Mouse (Mus musculus): ENCODE data around the gene Tcf7l1. TPM values are rescaled to one million over a fixed set of nuclear protein-coding genes. Genes with fewer than 3 reads are reported as not detected.
"Not testable (repeated sequence)": the region's sequence is repeated elsewhere in the genome, so short reads cannot be mapped to it uniquely, and the experiment has no call there.

Gene Tcf7l1
- 1 to 10 TPM; 4.6 to 5.2 TPM for total RNA-seq (2021)
- long read RNA-seq, experiment 1, partial matches to known transcripts = 0 of 1 reads
- long read RNA-seq, experiment 1, other reads (novel, unspliced or antisense) = 1 of 1 reads
- long read RNA-seq, experiment 2 = 0 reads

GRCm38 (mm10) chr6:72788892-72789699, at the start of gene Tcf7l1:
TSS of gene Tcf7l1 (minus strand) at chr6:72789254.
- peak; percentile 89 to 90 for DNase-seq (ENCODE audit: low spot score in 2 of 2)

GRCm38 (mm10) chr6:72837756-72838155, 48.7 kb upstream of the Tcf7l1 start:
- DNase-seq (ENCODE audit: low spot score in 2 of 2) = no peak

DNA sequence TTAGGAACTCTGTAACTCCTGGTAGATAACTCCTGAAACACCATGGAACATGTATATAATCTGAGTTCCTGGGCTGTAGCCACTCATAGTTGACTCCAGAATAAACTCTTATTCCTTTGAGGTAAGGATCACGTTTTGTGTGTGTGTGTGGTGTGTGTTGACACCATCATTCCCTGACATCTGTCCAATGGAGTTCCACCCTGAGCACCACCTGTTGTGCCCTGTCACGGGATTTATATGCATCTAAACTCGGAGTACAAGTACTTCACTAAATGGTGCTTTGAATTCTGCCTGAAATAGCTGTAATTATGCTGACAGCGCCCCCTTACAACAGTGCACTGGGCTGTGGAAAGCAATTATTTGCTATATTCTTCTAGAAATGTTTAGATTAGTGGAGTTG, 45.5 kb upstream of the Tcf7l1 start:
- DNase-seq (ENCODE audit: low spot score in 2 of 2) = no peak

GRCm38 (mm10) chr6:72831858-72832257, 42.8 kb upstream of the Tcf7l1 start:
- no peak for DNase-seq (ENCODE audit: low spot score in 2 of 2)

- peak; percentile 55 to 62 for DNase-seq (ENCODE audit: low spot score in 2 of 2)
Observed at GRCm38 (mm10) chr6:72831276-72831675, 42.2 kb upstream of the Tcf7l1 start.

- DNase-seq (ENCODE audit: low spot score in 2 of 2) = no peak
Observed at GRCm38 (mm10) chr6:72828857-72829256, 39.8 kb upstream of the Tcf7l1 start.

- DNase-seq (ENCODE audit: low spot score in 2 of 2) = not testable (repeated sequence)
Observed at GRCm38 (mm10) chr6:72828037-72828436, 39.0 kb upstream of the Tcf7l1 start.

- no peak for DNase-seq (ENCODE audit: low spot score in 2 of 2)
Observed at GRCm38 (mm10) chr6:72825762-72826161, 36.7 kb upstream of the Tcf7l1 start.

DNA sequence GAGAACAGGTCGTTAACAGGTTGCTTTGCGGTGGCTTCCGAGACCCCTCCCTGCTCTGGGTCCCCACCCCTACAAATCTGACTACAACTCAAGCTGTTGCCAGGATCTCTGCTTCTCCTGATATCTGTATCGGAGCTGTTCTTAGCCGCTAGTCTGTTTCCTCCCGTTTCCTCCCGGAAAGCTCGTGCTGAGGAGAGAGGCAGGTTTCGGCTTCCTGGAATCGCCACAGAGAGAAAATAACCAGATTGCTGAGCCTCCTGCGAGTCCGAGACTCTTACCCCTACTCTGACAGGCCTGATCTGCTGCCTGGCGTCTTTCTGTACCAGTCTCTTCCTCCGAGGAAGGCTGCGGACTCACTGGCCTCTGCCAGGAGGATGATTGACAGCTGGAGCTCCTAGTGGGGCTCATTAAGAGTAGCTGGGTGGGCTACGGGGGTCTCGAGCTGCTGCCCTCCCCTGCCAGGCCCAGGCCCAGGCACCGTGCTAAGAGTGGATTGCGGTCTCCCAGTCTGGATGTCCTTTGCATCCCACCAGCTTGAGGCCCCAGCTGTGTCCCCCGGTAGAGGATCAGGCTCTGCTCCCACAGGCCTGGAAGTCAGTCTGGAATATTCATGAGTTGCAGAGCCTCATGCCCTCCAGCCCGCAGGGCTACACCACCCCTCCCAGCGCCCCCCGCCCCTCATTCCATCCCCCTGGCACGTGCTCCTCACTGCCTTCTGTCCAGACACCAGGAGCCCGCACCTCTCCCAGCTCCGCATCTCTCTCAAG, 36.1 kb upstream of the Tcf7l1 start:
- no peak for DNase-seq (ENCODE audit: low spot score in 2 of 2)

DNA sequence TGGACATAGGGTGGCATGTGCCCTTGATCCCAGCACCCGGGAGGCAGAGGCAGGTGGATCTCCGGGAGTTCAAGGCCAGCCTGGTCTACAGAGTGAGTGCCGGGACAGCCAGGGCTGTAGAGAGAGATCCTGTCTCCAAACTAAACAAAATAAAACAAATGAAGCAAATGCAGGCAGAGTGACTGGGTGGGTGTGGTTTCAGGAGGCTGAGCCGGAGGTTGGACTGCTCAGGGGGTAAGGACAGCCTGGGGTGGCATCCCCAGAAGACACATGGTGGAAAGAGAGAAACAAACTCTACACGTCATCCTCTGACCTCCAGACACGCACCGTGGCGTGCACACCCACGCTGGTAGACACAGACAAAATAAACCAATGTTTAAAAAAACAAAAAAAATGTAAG, 24.4 kb upstream of the Tcf7l1 start:
- DNase-seq (ENCODE audit: low spot score in 2 of 2) = no peak

GRCm38 (mm10) chr6:72810248-72810647, 21.2 kb upstream of the Tcf7l1 start:
- DNase-seq (ENCODE audit: low spot score in 2 of 2) = no peak

- DNase-seq (ENCODE audit: low spot score in 2 of 2) = no peak
Observed at GRCm38 (mm10) chr6:72809522-72810149, 20.6 kb upstream of the Tcf7l1 start.

- DNase-seq (ENCODE audit: low spot score in 2 of 2) = no peak
Observed at GRCm38 (mm10) chr6:72808342-72808741, 19.3 kb upstream of the Tcf7l1 start.

DNA sequence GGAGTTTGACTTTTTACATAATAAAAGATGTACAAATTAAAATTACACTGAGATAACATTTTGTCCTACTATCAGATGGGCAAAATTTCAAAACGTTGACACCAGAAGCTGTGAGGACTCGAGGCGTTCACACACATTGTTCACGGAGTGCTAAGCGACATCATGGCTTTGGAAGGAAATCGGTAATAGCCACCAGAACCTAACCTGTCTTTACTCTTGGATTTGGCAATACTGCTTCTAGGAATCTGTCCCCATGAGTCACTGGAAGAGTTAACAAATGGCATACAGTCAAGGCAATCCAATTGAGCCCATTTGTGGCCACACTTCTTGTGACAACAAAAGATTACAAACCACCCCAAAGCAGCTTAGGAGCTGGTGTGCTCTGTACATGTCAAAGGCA, 14.6 kb upstream of the Tcf7l1 start:
- DNase-seq (ENCODE audit: low spot score in 2 of 2) = no peak

- DNase-seq (ENCODE audit: low spot score in 2 of 2) = no peak
Observed at GRCm38 (mm10) chr6:72802119-72802518, 13.1 kb upstream of the Tcf7l1 start.

GRCm38 (mm10) chr6:72800641-72801040, 11.6 kb upstream of the Tcf7l1 start:
- no peak for DNase-seq (ENCODE audit: low spot score in 2 of 2)

DNA sequence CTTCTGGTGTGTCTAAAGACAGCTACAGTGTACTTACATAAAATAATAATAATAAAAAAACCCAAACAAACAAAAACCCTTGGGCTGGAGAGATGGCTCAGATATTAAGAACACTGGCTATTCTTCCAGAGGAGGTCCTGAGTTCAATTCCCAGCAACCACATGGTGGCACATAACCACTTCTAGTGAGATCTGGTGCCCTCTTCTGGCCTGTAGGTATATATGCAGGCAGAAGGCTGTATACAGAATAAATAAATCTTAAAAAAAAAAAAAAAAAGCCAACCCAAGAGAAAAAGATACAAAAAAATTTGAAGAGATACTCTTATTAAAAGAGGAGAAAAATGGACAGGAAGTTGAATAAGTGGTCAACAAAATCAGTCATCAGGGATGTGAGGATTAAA, 8.7 kb upstream of the Tcf7l1 start:
- DNase-seq (ENCODE audit: low spot score in 2 of 2) = no peak

GRCm38 (mm10) chr6:72795444-72795843, 6.4 kb upstream of the Tcf7l1 start:
- DNase-seq (ENCODE audit: low spot score in 2 of 2) = no peak

DNA sequence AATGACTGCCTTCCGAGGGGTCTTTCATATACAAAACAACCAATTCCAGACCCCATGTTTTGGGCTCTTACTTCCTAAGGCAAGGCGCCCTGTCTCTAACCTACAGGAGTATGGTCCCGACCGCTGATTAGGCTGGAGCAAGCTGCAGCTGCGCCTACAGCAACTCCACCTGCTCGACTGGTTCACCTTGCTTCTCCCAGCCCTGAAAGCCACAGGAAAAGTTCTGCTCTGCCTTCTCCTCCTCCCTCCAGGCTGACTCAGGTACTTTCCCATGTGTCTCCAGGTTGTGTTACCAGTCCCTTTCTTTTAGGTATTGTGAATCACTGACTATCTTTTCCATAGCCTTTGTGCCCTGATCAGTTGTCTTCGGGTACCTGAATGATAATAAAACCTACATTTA, 5.8 kb upstream of the Tcf7l1 start:
- DNase-seq (ENCODE audit: low spot score in 2 of 2) = no peak

GRCm38 (mm10) chr6:72792641-72793040, 3.6 kb upstream of the Tcf7l1 start:
- DNase-seq (ENCODE audit: low spot score in 2 of 2) = no peak

DNA sequence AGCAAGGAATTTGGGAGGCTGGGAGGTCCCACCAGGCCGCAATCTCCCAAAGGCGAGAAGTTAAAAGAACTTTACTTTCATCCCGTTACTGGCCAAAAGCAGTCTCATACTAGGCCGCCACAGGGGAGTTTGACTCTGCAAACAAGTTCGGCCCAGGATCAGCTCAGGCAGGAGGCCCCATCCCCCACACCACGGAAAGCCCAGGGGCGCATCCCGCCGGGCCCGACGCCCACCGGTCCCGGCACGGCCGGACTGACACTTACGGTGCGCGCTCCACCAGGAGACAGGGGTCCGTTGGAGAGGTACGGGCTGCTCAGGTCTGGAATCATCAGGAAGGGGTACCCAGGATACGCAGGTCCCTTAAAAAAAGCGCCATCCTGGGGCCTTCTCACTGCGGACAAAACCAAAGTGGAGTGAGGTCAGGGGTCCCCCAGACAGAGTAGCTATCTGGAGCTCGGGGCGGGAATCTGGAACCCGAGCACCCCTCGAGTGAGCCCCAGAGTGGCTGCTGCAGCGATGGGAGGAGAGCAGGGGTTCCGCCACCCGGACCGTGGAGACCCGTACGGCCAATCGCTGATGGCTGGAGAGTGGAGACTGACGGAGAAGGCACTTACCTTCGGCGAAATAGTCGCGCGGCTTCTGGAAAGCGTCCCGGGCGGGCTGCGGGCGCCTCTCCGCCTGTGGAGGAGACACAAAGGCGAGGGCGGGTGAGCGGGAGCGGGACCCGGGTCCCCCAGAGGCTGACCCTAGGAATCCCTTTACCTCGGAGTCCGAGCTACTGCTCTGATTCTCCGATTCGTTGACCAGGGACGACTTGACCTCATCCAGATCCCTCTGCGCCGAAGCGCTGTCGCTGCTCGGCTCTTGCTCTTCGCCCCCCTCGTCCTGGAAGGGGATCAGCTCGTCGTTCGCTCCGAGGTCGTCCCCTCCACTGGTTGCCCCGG, 834 bp downstream of the Tcf7l1 start:
- peak; percentile 10 to 26 for DNase-seq (ENCODE audit: low spot score in 2 of 2)
